ENCODE assay signal across 21 mouse cellular contexts in the genomic region with DNA sequence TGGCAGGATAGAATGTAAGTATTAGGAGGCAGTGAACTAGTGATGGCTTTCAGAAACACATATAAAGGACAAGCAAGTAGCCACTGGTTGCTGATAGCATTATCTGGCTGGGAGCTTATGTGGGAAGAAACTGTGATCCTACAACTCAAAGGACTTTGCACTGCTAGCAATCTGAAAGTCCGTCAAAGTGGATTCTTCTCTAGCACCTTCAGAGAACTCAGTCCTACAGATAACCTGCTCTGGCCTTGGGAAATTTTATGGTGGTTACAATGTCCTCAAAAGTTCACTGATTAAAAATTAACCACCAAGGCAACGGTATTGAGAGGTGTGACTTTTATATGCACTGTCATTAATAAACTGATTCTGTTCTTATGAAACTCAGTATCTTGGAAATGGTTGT.
DNase-seq lines count a peak whose midpoint lies in the region; ATAC-seq and TF ChIP-seq lines count a peak whose summit lies in the region.
"Had no signal": no experiment of that assay in that cellular context is flagged by ENCODE, and none has a peak within 500 bp of the region (broad histone marks: within the 10 kb centered on the region; RNA-seq: fewer than 3 reads in every experiment).

No protein-coding gene starts in this region.

- no peak overlapping the region for H3K9ac ChIP-seq in intestine, embryonic 15.5 days
- H3K9ac ChIP-seq in intestine, embryonic 16.5 days (ENCODE audit: low read depth, low read length): no peak overlapping the region
- no peak overlapping the region for H3K9ac ChIP-seq in intestine, postnatal 0 days (ENCODE audit: low read depth, low read length)

- WGBS in intestine, embryonic 15.5 days: 53% methylated on average over 2 of the region's 2 CpGs
- 52% methylated on average over 2 of the region's 2 CpGs for WGBS in intestine, embryonic 16.5 days
- WGBS in intestine, postnatal 0 days: 37% methylated on average over 2 of the region's 2 CpGs

- no peak for TF ChIP-seq CTCF in intestine, postnatal 0 days (IDR thresholded peaks at IDR 0.05; ENCODE audit: low read depth)

- no peaks in the 10 kb centered on the region for H3K36me3 ChIP-seq in intestine, embryonic 15.5 days
- no peaks in the 10 kb centered on the region for H3K36me3 ChIP-seq in intestine, embryonic 16.5 days (ENCODE audit: control insufficient read depth, insufficient read depth, low read length)
- H3K36me3 ChIP-seq in intestine, postnatal 0 days (ENCODE audit: control insufficient read depth, insufficient read depth): no peaks in the 10 kb centered on the region
- H3K36me3 ChIP-seq: G1E had no signal

- intact Hi-C loops in left cerebral cortex, postnatal 4 days (cut with DNase I): no loop called here

- no peaks in the 10 kb centered on the region for H3K27me3 ChIP-seq in intestine, embryonic 15.5 days (replicated peaks)
- H3K27me3 ChIP-seq in intestine, embryonic 16.5 days (replicated peaks; ENCODE audit: control insufficient read depth, insufficient read depth, low read length): no peaks in the 10 kb centered on the region
- H3K27me3 ChIP-seq in intestine, postnatal 0 days (replicated peaks; ENCODE audit: control insufficient read depth, insufficient read depth, low read length): no peaks in the 10 kb centered on the region
- H3K27me3 ChIP-seq: CH12.LX, Patski had no signal

- no peak overlapping the region for H3K4me2 ChIP-seq in intestine, embryonic 15.5 days (replicated peaks)
- no peak overlapping the region for H3K4me2 ChIP-seq in intestine, embryonic 16.5 days (ENCODE audit: low read depth, low read length)
- H3K4me2 ChIP-seq in intestine, postnatal 0 days (replicated peaks; ENCODE audit: low read depth): no peak overlapping the region

- peak; percentile 87 for ATAC-seq in intestine, embryonic 15.5 days
- ATAC-seq in intestine, embryonic 16.5 days: peak; percentile 91
- peak; percentile 68 for ATAC-seq in intestine, postnatal 0 days
- no peak for ATAC-seq in megakaryocyte progenitor cell, adult 5-6 weeks (replicated peaks; ENCODE audit: poor library complexity)
- ATAC-seq: activated CD4-positive, CD25-positive, alpha-beta regulatory T cell, adult 4 months; CD4-positive, CD25-positive, alpha-beta regulatory T cell, adult 4 months; Patski had no signal

- no peaks in the 10 kb centered on the region for H3K4me1 ChIP-seq in intestine, embryonic 15.5 days (replicated peaks)
- no peaks in the 10 kb centered on the region for H3K4me1 ChIP-seq in intestine, embryonic 16.5 days (ENCODE audit: control insufficient read depth, insufficient read depth, low read length)
- H3K4me1 ChIP-seq in intestine, postnatal 0 days (replicated peaks; ENCODE audit: control insufficient read depth, insufficient read depth, low read length): no peaks in the 10 kb centered on the region; the same call in 1 of the 2 replicates

- DNase-seq in left cerebral cortex, postnatal 4 days: no peak
- no peak for DNase-seq in cerebellum, postnatal 36 days
- DNase-seq: adrenal gland, adult 2 months; adrenal gland, adult 8-10 months; adrenal gland, postnatal 10 days; adrenal gland, postnatal 14 days; adrenal gland, postnatal 25 days; adrenal gland, postnatal 36 days; B cell, adult 2 months; cerebellum, adult 11 months; cerebellum, adult 11-12 months; cerebellum, adult 18-20 months had no signal

- H3K9me3 ChIP-seq in intestine, embryonic 15.5 days: no peaks in the 10 kb centered on the region
- H3K9me3 ChIP-seq in intestine, embryonic 16.5 days (ENCODE audit: control insufficient read depth, low read length): no peaks in the 10 kb centered on the region
- H3K9me3 ChIP-seq in intestine, postnatal 0 days (ENCODE audit: control insufficient read depth): no peaks in the 10 kb centered on the region

- no peak overlapping the region for H3K4me3 ChIP-seq in intestine, embryonic 15.5 days (replicated peaks)
- H3K4me3 ChIP-seq in intestine, embryonic 16.5 days (ENCODE audit: low read length): no peak overlapping the region
- H3K4me3 ChIP-seq in intestine, postnatal 0 days (ENCODE audit: low read depth, low read length): no peak overlapping the region

- H3K27ac ChIP-seq in intestine, embryonic 15.5 days: no peak overlapping the region
- no peak overlapping the region for H3K27ac ChIP-seq in intestine, embryonic 16.5 days (ENCODE audit: low read length)
- no peak overlapping the region for H3K27ac ChIP-seq in intestine, postnatal 0 days (ENCODE audit: low read depth, low read length)
